Mouse (Mus musculus): ENCODE data around the gene N4bp1.

N4bp1 gene

DNA sequence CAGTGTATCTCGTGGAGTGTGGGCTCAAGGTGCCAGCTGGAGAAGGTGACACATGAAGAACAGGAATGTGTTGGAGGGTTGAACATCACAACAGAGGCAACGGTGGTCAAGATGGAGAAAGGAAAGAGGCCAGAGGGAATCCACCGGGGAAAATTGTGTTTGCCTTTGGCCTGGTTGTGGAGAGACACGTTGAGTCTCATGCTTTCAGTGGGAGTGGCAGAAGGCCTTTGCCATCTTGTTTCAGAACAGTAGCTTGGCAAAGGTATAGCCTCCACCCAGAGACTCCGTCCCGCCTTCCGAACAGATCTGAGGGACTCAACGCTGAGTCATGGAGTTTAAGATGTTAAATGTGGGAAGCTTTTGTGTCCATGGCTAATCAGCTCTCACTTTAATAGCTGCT lies 119.4 kb downstream of the N4bp1 start:
- no peak for DNase-seq (ENCODE audit: low spot score in 2 of 2)

GRCm38 (mm10) chr8:86765155-86765554 lies 119.9 kb downstream of the N4bp1 start:
- DNase-seq (ENCODE audit: low spot score in 2 of 2): no peak

DNA sequence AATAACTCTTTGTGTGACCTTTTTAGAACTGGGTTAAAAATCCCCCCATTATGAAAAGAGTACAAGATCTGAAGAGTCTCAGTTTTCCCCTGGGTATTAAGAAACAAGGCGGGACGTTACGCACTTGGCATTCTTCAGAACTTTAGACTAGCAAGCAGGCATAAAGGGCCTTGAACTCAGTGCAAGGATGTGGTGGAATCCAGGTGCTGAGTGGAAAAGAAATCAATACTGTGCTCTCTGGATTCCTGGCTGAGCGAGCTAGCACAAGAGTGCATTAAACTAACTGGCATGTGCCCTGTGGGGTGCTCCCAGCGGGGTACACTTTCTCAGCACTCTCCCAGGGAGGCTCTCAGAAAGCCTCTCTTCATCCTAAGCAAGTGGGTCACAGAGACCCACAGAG lies 122.3 kb downstream of the N4bp1 start:
- no peak for DNase-seq (ENCODE audit: low spot score in 2 of 2)

- no peak for DNase-seq (ENCODE audit: low spot score in 2 of 2)
Measured at GRCm38 (mm10) chr8:86760746-86761145, 124.3 kb downstream of the N4bp1 start.

- no peak for DNase-seq (ENCODE audit: low spot score in 2 of 2)
Measured at GRCm38 (mm10) chr8:86759090-86759491, 126.0 kb downstream of the N4bp1 start.

GRCm38 (mm10) chr8:86758651-86759050 lies 126.4 kb downstream of the N4bp1 start:
- no peak for DNase-seq (ENCODE audit: low spot score in 2 of 2)
